ENCODE assay signal across 25 mouse cellular contexts in the genomic region with DNA sequence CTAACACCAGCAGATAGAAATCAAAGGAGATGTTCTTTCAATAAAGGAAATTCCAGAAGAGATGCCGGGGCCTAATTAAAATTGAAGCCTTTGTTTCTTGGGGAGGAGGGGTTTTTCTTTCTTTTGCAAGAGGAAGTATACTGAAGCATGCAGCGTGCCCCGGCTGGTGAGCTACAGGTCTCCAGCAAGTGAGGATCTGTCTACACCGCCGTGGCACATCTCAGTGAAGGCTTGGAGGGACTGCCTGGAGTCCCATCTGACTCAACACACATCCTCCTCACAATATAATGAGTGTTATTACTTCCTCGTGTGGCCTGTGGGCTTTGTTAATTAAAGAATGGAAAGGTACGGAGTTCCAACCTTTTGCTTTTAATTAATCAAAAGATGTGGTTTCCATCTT.
DNase-seq lines count a peak whose midpoint lies in the region; ATAC-seq lines count a peak whose summit lies in the region.
"Had no signal": no experiment of that assay in that cellular context is flagged by ENCODE, and none has a peak within 500 bp of the region (broad histone marks: within the 10 kb centered on the region; RNA-seq: fewer than 3 reads in every experiment).

No protein-coding gene starts in this region.

- 0 out of 2 replicates have a peak, but pooled peaks cover 3% of the 10 kb centered on the region for H3K9me3 ChIP-seq in heart, embryonic 15.5 days (replicated peaks)
- 0 out of 2 replicates have a peak, but pooled peaks cover 4% of the 10 kb centered on the region for H3K9me3 ChIP-seq in embryonic facial prominence, embryonic 14.5 days (ENCODE audit: control insufficient read depth, low read length)
- H3K9me3 ChIP-seq: embryonic facial prominence, embryonic 12.5 days; forebrain, embryonic 15.5 days; hindbrain, embryonic 15.5 days; intestine, embryonic 15.5 days; midbrain, embryonic 15.5 days had no signal

- H3K27ac ChIP-seq in heart, embryonic 15.5 days, result peak overlapping the region; percentile 40; the same call in 1 of the 2 replicates
- no peak overlapping the region for H3K27ac ChIP-seq in embryonic facial prominence, embryonic 14.5 days (replicated peaks; ENCODE audit: low read depth, low read length)
- H3K27ac ChIP-seq: embryonic facial prominence, embryonic 12.5 days; forebrain, embryonic 15.5 days; hindbrain, embryonic 15.5 days; intestine, embryonic 15.5 days; layer of hippocampus, adult 2 months; midbrain, embryonic 15.5 days; neural tube, embryonic 13.5 days had no signal

- no peaks in the 10 kb centered on the region for H3K36me3 ChIP-seq in heart, embryonic 15.5 days
- H3K36me3 ChIP-seq in embryonic facial prominence, embryonic 14.5 days (ENCODE audit: control insufficient read depth, insufficient read depth, low read length), result no peaks in the 10 kb centered on the region
- H3K36me3 ChIP-seq: embryonic facial prominence, embryonic 12.5 days; forebrain, embryonic 15.5 days; hindbrain, embryonic 15.5 days; intestine, embryonic 15.5 days; midbrain, embryonic 15.5 days; neural tube, embryonic 13.5 days had no signal

- intact Hi-C loops in heart, postnatal 36 days (cut with DNase I), result no loop called here

- DNase-seq in heart, postnatal 36 days, result no peak
- peak; percentile 18 for DNase-seq in retina, embryonic 14.5 days (ENCODE audit: low spot score)
- DNase-seq in retina, postnatal 1 day, result no peak
- DNase-seq in embryonic facial prominence, embryonic 14.5 days (ENCODE audit: low spot score), result peak; percentile 48
- DNase-seq in adrenal gland, adult 8-10 months, result no peak
- DNase-seq: adrenal gland, postnatal 14 days; cerebellum, adult 8-10 months; gastrocnemius, postnatal 10 days; kidney, adult 8-10 months; liver, postnatal 0 days; right cerebral cortex, adult 18-20 months; thymus, adult 18-20 months; thymus, postnatal 4 days had no signal

- H3K4me1 ChIP-seq in heart, embryonic 15.5 days (replicated peaks), result peaks cover 10% of the 10 kb centered on the region
- H3K4me1 ChIP-seq in embryonic facial prominence, embryonic 14.5 days (ENCODE audit: control insufficient read depth, insufficient read depth, low read length), result peaks cover 12% of the 10 kb centered on the region
- H3K4me1 ChIP-seq: intestine, embryonic 15.5 days; midbrain, embryonic 15.5 days; neural tube, embryonic 13.5 days had no signal

- H3K4me3 ChIP-seq in heart, embryonic 15.5 days, result no peak overlapping the region
- H3K4me3 ChIP-seq in embryonic facial prominence, embryonic 14.5 days (ENCODE audit: low read depth, low read length), result no peak overlapping the region
- H3K4me3 ChIP-seq: embryonic facial prominence, embryonic 12.5 days; forebrain, embryonic 15.5 days; hindbrain, embryonic 15.5 days; intestine, embryonic 15.5 days; layer of hippocampus, adult 2 months; midbrain, embryonic 15.5 days; myocyte; neural tube, embryonic 13.5 days had no signal

- ATAC-seq in heart, embryonic 15.5 days (replicated peaks; ENCODE audit: insufficient number of reproducible peaks, insufficient read depth, low FRiP score, low read depth), result no peak
- ATAC-seq in embryonic facial prominence, embryonic 14.5 days (ENCODE audit: low read depth), result peak; percentile 47; the same call in 1 of the 2 replicates
- 0 out of 2 replicates have a peak, but pooled peaks have one; percentile 34 for ATAC-seq in megakaryocyte progenitor cell, adult 5-6 weeks (replicated peaks; ENCODE audit: poor library complexity)
- ATAC-seq: activated CD4-positive, CD25-positive, alpha-beta regulatory T cell, adult 4 months; forebrain, embryonic 15.5 days; intestine, embryonic 15.5 days; liver, postnatal 0 days; midbrain, embryonic 15.5 days had no signal

- no peak overlapping the region for H3K4me2 ChIP-seq in heart, embryonic 15.5 days
- H3K4me2 ChIP-seq in embryonic facial prominence, embryonic 14.5 days (ENCODE audit: low read depth, low read length), result no peak overlapping the region
- H3K4me2 ChIP-seq: embryonic facial prominence, embryonic 12.5 days; forebrain, embryonic 15.5 days; hindbrain, embryonic 15.5 days; intestine, embryonic 15.5 days; liver, embryonic 11.5 days; midbrain, embryonic 15.5 days; neural tube, embryonic 13.5 days had no signal

- 81% methylated on average over 7 of the region's 7 CpGs for WGBS in heart, embryonic 15.5 days
- 47% methylated on average over 7 of the region's 7 CpGs for WGBS in embryonic facial prominence, embryonic 14.5 days

- H3K27me3 ChIP-seq in heart, embryonic 15.5 days, result no peaks in the 10 kb centered on the region
- no peaks in the 10 kb centered on the region for H3K27me3 ChIP-seq in embryonic facial prominence, embryonic 14.5 days (replicated peaks; ENCODE audit: control insufficient read depth, insufficient read depth, low read length)
- H3K27me3 ChIP-seq: embryonic facial prominence, embryonic 12.5 days; forebrain, embryonic 15.5 days; hindbrain, embryonic 15.5 days; intestine, embryonic 15.5 days; midbrain, embryonic 15.5 days; neural tube, embryonic 13.5 days had no signal

- H3K9ac ChIP-seq in heart, embryonic 15.5 days, result no peak overlapping the region
- H3K9ac ChIP-seq in embryonic facial prominence, embryonic 14.5 days (ENCODE audit: low read depth, low read length), result no peak overlapping the region
- H3K9ac ChIP-seq: embryonic facial prominence, embryonic 12.5 days; forebrain, embryonic 15.5 days; hindbrain, embryonic 15.5 days; intestine, embryonic 15.5 days; liver, postnatal 0 days; midbrain, embryonic 15.5 days; neural tube, embryonic 13.5 days had no signal

Comparison
In these comparisons a context has a peak if more than half of its experiments do, and no peak if none do; other contexts are left out.
1. DNase-seq: peak in retina, embryonic 14.5 days (single experiment) and embryonic facial prominence, embryonic 14.5 days (single experiment); none in heart, postnatal 36 days (0 of 2), retina, postnatal 1 day (single experiment) and adrenal gland, adult 8-10 months (single experiment).